Mouse (Mus musculus) left cerebral cortex, postnatal 36 days (tissue): ENCODE data around the gene Rapgef4. TPM values are rescaled to one million over a fixed set of nuclear protein-coding genes. Genes with fewer than 3 reads are reported as not detected.

Experiments used
- DNase-seq, 2 experiments: peaks; one replicate each; pipeline ENCODE4 v3.0.0; 2021 to 2022; ENCODE audit warnings: low spot score in 2 of 2, mixed read lengths in 1 of 2
- intact Hi-C: fragments of 180-260 bp; cut with DNase I; formaldehyde crosslinking; loops from one replicate; pipeline ENCODE4 v1.15.1; 2025
- total RNA-seq, 2 experiments: library from RNA; stranded (reverse); gene quantifications; 2 replicates each; pipeline ENCODE4 v1.2.3; 2021

Gene Rapgef4
- total RNA-seq, 2 experiments from 2014 or later = 419 to 456 TPM

DNA sequence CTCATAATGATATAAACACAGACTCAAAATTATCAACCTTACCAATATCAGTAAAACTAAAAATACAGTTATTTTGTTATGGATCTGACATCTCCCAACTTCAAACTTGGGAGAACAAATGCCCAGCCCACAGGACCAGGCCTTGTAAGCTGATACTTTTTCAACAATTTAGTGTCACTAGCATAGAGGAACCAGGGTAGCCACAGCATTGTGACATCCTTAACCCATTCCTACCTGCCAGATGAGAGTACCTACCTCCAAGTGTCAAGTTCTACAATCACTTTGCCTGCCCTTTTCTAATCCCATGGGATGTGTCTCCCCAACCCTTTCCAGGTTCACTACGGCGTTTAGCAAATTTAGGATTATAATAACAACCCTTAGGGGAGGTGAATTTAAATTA is 257.4 kb downstream of the Rapgef4 start:
- intact Hi-C loops = loop anchor here (5.0 to 10.0 kb wide), 2 partner anchors 266 to 1039 kb away; no protein-coding TSS in a partner anchor
- no peak for DNase-seq

- intact Hi-C loops = loop anchor here (5.0 to 10.0 kb wide), 2 partner anchors 266 to 1038 kb away; no protein-coding TSS in a partner anchor
Observed at GRCm38 (mm10) chr2:72238925-72239324, 257.9 kb downstream of the Rapgef4 start.

GRCm38 (mm10) chr2:72239456-72239855 is 258.4 kb downstream of the Rapgef4 start:
- intact Hi-C loops = loop anchor here (5.0 to 10.0 kb wide), 2 partner anchors 265 to 1038 kb away; no protein-coding TSS in a partner anchor
- DNase-seq = no peak

More at GRCm38 (mm10) chr2:72238925-72239324, 257.9 kb downstream of the Rapgef4 start:
- peak; percentile 33 to 39 for DNase-seq

DNA sequence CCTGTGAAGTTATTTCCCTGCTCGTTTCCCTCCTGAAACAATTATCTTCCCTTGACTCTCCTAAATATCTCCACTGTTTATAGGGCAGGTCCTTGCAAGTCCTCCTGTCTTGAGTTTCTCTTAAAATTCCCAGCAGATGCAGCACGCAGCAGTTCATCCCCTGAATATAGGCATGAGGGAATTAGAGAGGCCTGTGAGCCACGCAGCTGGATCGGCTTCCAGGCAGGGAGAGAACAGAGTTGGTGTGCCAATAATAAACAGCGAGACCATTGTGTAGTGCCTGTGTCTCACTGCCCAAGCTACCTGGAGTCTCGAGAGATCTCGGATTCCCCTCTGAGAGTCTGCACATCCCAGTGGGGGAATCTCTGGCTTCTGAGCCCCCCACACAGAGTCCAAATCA is 259.0 kb downstream of the Rapgef4 start:
- intact Hi-C loops = loop anchor here (5.0 to 10.0 kb wide), 2 partner anchors 265 to 1037 kb away; no protein-coding TSS in a partner anchor
- no peak for DNase-seq

DNA sequence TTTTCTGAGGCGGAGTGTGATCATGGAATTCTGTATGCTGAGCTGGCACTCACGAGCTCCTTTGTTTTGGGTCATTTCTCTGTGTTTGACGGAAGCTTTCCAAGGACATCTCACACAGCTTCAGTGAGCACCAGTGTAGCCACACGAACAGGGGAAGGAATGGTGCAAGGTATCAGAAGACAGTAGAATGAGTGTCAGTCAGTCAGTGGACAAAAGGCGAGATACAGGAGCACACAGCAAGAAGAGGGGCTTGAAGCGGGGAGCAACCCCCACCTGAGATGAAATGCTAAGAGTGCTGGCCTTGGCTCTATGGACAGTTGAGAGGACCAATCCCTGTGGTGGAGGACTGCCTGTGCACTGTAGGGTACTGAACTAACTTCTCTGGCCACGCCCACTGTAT is 259.7 kb downstream of the Rapgef4 start:
- intact Hi-C loops = no loop called here
- DNase-seq = no peak

DNA sequence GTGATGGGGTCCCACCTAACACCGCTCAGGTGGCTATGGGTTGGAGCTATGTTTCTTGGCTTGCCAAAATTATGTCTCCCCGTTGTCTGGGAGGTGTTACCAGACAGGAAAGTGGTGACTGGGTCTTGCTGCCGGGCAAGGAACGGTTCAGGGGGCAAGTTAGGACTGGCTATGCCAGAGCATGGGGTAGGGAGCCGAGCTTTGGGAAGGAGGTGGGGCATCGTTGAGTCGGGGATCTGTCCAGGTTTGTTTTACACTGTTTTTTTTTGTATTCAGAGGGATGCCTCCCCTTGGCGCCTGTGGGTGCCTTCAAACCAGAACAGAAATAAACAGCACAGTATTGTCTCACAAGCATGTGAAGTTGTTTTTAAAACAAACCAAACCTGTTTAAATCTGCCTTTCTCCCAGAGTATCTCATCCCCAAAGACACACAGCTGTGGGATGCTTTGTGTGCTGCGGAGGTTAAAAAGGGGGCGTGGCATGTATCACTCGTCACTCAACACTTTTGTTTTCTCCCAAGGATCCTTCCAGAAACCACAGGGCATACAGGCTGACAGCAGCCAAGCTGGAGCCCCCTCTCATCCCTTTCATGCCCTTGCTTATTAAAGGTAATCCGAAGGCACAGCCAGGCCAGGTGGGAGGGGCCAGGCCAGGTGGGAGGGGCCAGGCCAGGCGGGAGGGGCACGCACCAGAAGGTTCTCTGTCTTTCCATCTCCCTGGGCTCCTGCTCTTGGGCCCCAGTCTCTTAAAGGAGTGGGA is 260.9 kb downstream of the Rapgef4 start:
- intact Hi-C loops = no loop called here
- no peak for DNase-seq

DNA sequence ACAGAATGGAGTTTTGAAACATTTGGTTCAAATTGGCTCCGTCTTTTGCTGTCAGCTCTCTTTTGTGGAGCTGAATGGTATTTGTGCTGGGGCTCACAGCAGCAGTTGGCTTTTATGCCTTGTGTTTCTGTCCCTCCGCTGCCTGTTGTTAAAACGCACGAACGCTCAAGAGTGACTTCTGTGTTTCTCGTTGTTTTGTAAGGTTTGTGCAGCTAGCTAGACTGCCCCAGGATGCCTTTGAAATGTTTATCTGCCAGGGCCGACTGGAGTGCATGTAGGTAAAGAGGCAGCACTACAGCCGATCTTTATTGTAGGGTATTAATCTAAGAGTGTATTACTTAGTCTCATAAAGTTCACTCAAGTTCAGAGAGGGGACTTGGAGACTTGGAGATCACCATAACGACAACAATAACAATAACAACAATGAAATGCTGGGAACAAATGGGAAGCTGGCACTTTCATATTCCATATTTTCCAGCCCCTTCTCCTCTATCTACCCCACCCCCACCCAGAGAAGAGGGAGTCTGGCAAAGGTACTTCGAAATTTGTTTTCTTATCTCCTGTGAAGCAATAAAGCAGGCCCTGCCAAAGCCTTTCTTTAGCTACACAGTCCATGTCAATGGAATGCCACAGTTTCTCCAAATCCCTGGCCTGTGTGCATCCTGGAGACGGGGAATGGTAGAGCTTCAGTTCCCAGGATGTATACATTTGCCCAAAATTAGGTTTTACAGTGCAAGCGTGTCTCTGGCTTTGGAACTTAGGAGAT is 262.1 kb downstream of the Rapgef4 start:
- no peak for DNase-seq
- intact Hi-C loops = no loop called here

- DNase-seq = no peak
- intact Hi-C loops = no loop called here
Observed at GRCm38 (mm10) chr2:72245631-72246030, 264.6 kb downstream of the Rapgef4 start.

DNA sequence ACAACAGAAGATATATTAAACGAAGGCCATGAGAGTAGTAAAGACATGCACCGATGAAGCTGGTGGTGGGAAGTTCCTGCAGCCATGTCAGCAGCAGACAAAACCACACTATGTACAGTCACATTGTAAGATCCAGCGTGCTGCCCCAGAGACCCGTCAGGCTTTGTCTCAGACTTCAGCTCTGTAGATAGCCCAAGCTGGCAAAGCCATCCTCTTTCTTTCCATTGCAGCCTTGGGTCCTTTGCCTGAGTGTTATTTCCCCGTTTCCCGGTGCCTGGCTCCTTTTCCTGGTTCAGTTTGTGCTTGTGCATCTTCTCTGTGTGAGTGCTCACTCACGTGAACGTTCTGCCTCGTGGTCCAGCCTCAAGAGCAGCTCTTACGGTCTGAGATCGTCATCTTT is 265.3 kb downstream of the Rapgef4 start:
- intact Hi-C loops = no loop called here
- DNase-seq = no peak

GRCm38 (mm10) chr2:72247819-72248218 is 266.8 kb downstream of the Rapgef4 start:
- no peak for DNase-seq
- intact Hi-C loops = no loop called here

DNA sequence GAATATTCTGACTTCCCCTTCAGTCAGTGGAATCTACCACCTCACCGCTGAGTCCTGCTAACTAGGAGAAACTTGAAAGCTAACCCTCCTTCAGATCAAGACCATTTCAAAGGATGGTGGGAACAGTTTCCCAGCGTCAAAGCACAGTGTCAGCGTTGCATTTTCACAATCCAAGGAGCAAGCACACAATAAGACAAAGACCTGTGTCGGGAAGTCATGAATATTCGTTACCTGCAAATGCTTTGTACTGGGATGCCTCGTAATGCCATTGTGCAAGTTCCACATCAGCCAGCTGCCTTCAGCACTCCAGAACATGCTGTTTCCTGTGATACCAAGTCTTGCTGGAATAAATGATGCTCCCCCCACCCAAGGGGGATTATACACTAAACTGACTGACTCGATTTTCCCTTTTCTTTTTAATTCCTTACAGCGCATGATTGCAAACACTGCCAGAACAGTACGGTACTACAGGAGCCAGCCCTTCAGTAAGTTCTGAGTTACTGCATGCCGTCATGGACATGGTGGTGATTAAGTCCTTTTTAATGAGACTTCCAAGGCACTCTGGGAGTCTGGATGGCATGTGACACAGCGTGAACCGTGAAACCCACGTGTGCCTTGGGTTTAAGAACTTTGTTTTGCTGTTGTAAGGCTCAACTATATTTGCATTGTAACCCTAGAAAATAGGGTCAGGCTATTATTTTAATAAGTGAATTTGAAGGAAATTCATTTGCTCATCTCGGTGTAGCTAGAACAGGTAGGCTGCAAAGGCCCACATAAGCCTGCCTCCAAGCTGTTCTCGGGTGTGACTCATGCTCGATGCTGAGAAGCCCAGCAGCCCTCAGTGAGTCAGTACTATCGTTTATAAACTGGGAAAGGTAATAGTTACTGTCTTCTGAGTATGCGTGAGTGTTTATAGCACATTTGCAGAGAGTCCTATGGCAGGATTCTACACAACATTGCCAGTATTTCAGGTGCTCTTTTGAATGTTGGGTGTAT is 271.8 kb downstream of the Rapgef4 start:
- DNase-seq = no peak
- intact Hi-C loops = no loop called here

GRCm38 (mm10) chr2:72253882-72254281 is 272.8 kb downstream of the Rapgef4 start:
- intact Hi-C loops = no loop called here
- DNase-seq = no peak

- intact Hi-C loops = no loop called here
- DNase-seq = no peak
Observed at GRCm38 (mm10) chr2:72254813-72255582, 274.0 kb downstream of the Rapgef4 start.

- intact Hi-C loops = no loop called here
- DNase-seq = no peak
Observed at GRCm38 (mm10) chr2:72260704-72261103, 279.7 kb downstream of the Rapgef4 start.

DNA sequence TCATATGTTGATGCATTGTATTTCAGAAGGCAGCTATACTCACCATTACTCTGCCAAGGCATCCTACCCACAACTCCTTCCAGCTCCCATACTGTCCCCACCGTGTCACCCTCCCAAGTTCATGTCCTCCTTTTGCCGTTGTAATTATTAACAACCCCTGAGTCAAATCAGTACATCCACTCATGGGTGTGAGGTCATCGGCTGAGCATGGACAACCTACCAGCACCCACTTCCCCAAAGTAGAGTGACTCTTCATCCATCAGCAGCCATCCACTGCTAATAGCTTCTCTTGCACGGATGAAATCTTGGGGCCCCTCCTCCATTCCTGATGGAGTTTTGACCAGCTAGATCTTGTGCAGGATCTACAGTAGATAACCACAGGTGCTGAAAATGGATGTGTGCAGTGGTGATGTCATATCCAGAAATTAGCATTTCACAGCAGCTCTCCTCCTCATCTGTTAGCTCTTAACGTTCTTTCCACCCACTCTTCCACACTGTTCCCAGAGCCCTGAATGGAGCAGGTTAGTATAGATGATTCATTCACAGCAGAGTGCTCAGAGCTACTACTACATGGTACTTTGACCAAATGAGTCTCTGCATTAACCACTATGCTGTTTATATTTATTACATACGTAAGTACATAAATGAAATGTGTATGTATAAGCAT is 281.9 kb downstream of the Rapgef4 start:
- intact Hi-C loops = no loop called here
- no peak for DNase-seq

DNA sequence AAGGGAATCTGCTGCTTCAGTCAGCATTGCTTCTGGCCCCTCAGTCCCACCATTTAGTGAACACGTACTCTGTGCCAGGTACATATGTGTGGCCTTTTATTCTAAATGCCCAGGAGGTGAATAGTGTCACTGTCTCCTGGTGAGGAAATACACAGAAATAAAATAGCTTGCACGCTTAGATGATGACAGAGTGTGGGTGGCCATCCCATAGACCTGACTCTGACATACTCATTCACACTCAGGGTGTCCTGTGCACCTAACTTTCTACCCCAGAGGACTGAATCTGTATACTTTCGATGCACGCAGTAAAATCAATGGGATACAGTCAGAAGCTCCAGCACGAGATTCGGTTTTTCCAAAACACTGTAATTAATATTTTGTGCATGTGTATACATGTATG is 286.4 kb downstream of the Rapgef4 start:
- DNase-seq = no peak
- intact Hi-C loops = no loop called here

GRCm38 (mm10) chr2:72269651-72270341 is 288.8 kb downstream of the Rapgef4 start:
- intact Hi-C loops = no loop called here
- no peak for DNase-seq
